Mouse (Mus musculus) right cerebral cortex, postnatal 36 days (tissue): Measurements from ENCODE around the gene Ppip5k2.

Experiments used
- DNase-seq, 2 experiments: peaks; one replicate each; pipeline ENCODE4 v3.0.0; 2022; ENCODE audit warnings: low spot score in 2 of 2, mixed read lengths in 1 of 2

Ppip5k2 gene

DNA sequence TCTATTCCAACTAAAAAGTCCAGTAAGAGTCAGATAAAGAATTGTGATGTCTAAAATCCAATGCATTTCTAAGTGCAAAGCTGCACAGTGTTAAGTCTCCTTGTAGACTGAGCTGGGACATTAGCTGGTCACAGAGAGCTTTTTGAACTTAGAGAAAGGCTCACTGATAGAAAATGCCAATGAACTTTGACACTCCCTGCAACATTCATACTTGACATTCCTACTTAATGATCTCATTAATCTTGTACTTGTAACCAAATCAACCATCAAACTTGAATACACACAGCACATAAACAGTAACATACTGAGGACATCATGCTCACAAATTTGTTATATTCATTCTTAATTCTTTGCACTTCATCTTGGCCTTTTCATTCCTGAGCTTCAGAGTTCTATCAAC lies 10.4 kb downstream of the Ppip5k2 start:
- DNase-seq: no peak

- DNase-seq: no peak
Observed at GRCm38 (mm10) chr1:97754392-97754791, 15.8 kb downstream of the Ppip5k2 start.

DNA sequence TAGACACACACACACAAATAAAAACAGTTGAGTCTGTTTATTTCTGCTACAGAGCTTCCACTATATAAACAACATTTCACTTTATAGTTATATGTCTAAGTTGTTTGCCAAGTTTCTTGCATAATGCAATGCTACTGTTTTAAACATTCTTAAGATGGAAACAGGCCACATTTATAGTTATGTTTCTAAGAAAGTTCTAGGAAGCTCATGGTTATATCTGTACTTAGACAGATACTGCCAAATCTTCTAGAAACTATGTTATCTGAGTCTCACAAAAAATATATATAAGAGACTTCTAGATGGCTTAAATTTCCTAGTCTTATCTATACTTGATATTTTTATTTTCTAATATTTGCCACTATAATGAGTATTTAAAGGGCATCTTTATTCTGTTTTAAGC lies 17.0 kb downstream of the Ppip5k2 start:
- no peak for DNase-seq

DNA sequence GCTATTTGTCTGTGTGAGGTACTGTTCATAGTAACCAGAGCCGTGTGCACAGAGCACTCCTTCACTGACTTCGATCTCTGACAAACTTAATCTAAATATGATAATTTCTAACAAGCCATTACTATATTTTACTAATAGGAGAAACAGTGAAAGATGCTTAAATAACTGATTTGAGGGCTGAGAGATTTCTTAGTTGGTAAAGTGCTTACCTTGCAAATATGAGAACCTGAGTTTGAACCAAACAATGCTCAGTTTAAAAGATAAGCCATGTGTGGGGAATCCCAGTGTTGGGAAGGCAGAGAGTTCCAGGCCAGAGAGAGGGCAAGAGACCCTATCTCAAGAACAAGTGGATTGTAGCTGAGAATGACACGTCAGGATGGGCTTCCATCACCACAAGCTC lies 22.0 kb downstream of the Ppip5k2 start:
- no peak for DNase-seq

DNA sequence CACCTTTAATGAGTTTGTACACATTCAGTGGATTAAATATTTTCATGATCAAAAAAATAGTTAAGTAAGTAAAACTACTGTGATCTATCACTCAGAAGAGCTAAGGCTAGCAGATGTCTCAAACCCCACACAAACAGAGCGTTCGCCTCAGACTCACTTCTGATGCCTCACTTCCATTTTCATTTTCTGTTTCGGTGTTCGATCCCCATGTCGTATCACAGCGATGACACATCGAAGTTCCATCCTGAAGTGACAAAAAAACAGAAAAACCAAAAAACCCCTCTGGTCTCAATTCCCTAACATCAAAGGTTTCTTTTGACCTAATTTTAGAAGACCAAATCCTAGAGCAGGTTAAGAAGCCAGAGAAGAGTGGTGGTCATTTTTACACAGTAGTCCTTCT lies 23.9 kb downstream of the Ppip5k2 start:
- no peak for DNase-seq

- DNase-seq: no peak
Observed at GRCm38 (mm10) chr1:97745712-97746111, 24.5 kb downstream of the Ppip5k2 start.

DNA sequence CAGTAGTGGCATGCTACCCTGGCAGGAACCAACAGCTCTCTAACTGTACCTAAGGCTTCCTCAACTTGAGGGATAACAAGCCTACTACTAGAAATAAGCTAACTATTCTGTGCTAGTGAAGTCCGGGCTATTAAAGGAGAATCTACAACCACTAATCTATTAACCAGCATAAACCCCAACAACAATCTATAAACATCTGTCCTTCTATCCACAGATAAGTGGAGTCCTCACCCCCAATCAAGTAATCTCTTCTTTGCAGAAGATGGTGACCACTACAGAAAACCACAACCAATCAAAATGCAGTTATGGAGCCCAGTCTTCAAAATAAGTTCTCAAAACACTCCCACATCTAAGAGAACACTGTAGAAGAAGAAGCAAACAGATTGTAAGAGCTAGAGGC lies 27.1 kb downstream of the Ppip5k2 start:
- no peak for DNase-seq

DNA sequence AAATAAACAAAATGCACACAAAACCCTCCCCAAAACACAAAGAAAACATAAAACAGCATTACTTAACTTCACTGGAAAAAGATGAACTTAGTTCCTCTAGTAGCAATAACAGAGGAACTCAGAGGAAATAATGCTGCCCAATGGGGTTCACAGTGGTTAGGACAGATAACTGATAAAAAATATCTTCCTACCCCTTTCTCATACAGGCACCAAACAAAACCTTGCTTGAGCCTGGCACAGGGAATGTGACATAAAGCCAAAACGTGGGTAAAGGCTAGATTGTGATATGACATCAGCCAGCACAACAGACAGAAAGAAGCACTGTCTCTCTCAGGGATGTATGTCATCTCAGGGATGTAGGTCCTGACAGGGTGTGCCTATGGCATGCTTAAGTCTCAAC lies 40.9 kb downstream of the Ppip5k2 start:
- no peak for DNase-seq

GRCm38 (mm10) chr1:97726730-97727129 lies 43.5 kb downstream of the Ppip5k2 start:
- no peak for DNase-seq

- DNase-seq: no peak
Observed at GRCm38 (mm10) chr1:97718440-97718839, 51.8 kb downstream of the Ppip5k2 start.

GRCm38 (mm10) chr1:97714334-97714868 lies 55.8 kb downstream of the Ppip5k2 start:
- no peak for DNase-seq

- DNase-seq: no peak
Observed at GRCm38 (mm10) chr1:97710520-97710919, 59.7 kb downstream of the Ppip5k2 start.

- DNase-seq: no peak
Observed at GRCm38 (mm10) chr1:97705389-97705788, 64.8 kb downstream of the Ppip5k2 start.

- DNase-seq: no peak
Observed at GRCm38 (mm10) chr1:97704646-97705045, 65.6 kb downstream of the Ppip5k2 start.

- DNase-seq: no peak
Observed at GRCm38 (mm10) chr1:97698956-97699570, 71.1 kb downstream of the Ppip5k2 start.

- DNase-seq: no peak
Observed at GRCm38 (mm10) chr1:97697273-97697672, 72.9 kb downstream of the Ppip5k2 start.

DNA sequence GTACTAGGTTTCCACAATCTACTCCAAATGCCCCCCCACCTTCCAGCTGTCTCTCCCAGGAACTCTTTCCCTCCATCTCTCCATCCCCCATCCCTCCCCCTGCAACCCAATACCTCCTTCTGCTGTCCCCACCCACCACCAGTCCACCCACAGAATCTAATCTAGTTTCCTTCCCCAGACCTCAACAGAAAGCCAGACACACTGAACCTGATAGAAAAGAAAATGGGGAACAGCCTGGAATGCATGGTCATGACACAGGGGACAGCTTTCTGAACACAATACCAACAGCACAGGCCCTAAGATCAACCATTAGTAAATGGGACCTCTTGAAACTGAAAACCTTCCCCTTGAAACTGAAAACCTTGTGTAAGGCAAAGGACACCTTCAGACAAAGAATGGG lies 76.4 kb downstream of the Ppip5k2 start:
- no peak for DNase-seq

DNA sequence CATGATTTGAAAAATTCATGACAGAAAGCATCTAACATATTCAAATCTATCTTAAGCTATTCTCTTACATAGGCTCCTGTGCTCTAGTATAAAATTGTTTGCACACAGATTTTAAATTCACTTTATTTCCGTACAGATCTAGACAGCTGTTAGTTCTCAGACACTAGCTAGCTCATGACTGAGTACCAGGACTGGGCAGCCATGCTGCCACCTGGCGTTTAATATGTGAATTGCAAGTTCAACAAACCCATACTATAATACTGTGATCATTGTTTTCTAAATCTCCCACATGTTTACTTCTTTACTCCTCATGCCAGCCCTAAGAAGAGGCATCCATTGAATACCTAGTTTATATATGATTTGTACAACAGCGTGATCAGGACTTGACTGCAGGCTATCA lies 81.5 kb downstream of the Ppip5k2 start:
- DNase-seq: no peak

GRCm38 (mm10) chr1:97676526-97677177 lies 93.6 kb downstream of the Ppip5k2 start:
- no peak for DNase-seq

DNA sequence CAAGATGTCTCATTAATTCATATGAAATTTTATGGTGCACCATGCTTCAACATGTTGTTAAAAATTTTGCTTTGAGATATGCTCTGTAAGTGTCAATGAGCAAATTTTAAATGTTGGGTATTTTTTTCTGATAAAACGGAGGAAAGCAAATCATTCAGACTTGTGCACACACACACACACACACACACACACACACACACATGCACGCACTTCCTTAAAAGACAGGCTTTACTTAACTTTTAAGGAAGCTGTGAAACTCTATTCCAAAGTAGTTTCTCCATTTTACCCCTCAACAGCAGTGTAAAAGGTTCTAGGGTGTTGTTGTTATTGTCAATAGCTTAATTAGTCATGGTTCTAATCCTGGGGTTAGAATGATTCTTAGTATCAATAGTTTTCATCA lies 94.1 kb downstream of the Ppip5k2 start:
- DNase-seq: no peak

DNA sequence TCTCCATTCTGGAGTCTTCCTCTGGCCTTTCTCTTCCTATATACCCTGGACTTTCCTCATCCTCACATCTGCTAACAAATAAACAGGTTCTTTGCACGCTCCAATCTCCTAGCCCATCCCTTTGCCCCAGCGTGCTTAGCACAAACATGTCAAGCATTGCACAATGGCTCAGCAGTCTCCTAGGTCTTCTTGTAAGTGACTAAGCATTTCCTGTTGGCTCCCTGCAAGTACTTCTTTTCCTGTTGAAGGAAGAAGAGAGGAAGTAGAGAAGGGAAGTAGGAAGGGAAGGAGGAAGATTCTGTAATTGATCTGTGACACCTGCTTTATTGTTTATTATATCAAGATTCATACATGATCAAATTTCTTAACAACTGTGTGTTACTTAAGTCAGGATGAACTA lies 97.4 kb downstream of the Ppip5k2 start:
- no peak for DNase-seq

DNA sequence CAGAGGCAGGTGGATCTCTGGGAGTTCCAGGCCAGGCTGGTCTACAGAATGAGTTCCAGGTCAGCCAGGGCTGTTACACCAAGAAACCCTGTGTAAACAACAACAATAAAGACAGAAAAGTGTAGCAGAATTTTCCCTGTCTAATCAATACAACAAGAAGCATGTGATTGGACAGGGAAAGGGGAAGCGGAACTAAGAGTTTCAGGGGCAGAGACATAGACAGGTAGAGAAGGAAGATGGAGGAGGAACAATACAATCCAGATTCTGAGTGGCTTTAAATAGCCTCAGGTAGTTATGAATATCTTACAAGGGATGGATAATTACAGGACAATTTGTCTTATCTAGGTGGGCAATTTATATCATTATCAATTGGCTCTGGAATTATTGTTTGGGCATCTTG lies 102.9 kb downstream of the Ppip5k2 start:
- no peak for DNase-seq

DNA sequence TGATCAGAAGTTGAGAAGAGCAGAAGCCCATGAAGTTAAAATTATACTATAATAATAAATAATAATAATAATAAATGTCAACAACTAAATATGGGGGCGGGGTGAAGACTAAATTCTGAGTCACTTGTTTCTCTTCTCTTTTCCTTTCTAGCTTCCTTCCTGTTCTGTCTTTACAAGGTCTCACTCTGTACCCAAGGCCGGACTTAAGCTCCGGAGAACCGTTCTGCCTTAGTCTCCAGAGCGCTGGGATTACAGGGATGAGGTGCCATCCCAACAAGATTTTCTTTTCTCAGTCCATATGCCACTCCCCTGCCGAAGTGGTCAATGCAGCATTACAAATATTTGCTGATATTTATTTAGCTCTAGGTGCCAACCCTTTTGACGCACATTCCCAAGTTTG lies 107.9 kb downstream of the Ppip5k2 start:
- no peak for DNase-seq
